Mouse (Mus musculus) thymus, adult 2 months (tissue): ENCODE measurements around the gene Hspa4.

ENCODE experiments used
- CTCF ChIP-seq: fragments of 200-500 bp; IDR thresholded peaks from 2 replicates; pipeline ENCODE4 v1.5.1; 2012; ENCODE audit warnings: mild to moderate bottlenecking, control low read depth, low read length, moderate library complexity, borderline replicate concordance; ENCODE audit not compliant: control insufficient read depth, poor library complexity, insufficient read depth; ENCODE audit errors: extremely low read depth
- POLR2A ChIP-seq: fragments of 200-500 bp; IDR thresholded peaks from 2 replicates; pipeline ENCODE4 v1.6.1; 2012; ENCODE audit warnings: mild to moderate bottlenecking, low read length, control low read depth, moderate library complexity; ENCODE audit not compliant: control insufficient read depth, poor library complexity, insufficient read depth; ENCODE audit errors: extremely low read depth

- peak; percentile 27; the same call in 1 of the 2 replicates for TF ChIP-seq POLR2A
- TF ChIP-seq CTCF = no peak
These were observed 24.3 kb upstream of the Hspa4 start, which contains the start of gene Zcchc10 for GRCm38 (mm10) chr11:53324512-53324968.
